Mouse (Mus musculus) adrenal gland, adult 8-10 months (tissue): Measurements from ENCODE around the gene R3hdm2. TPM values are rescaled to one million over a fixed set of nuclear protein-coding genes. Genes with fewer than 3 reads are reported as not detected.

ENCODE experiments used
- DNase-seq: peaks from one replicate; pipeline ENCODE4 v3.0.0; 2022
- total RNA-seq, 4 experiments: library from RNA; stranded (reverse); gene quantifications; 2 replicates each; pipeline ENCODE4 v1.2.4; 2022

The R3hdm2 gene
- total RNA-seq, 4 experiments from 2014 or later: 116 to 158 (median 131) TPM

DNA sequence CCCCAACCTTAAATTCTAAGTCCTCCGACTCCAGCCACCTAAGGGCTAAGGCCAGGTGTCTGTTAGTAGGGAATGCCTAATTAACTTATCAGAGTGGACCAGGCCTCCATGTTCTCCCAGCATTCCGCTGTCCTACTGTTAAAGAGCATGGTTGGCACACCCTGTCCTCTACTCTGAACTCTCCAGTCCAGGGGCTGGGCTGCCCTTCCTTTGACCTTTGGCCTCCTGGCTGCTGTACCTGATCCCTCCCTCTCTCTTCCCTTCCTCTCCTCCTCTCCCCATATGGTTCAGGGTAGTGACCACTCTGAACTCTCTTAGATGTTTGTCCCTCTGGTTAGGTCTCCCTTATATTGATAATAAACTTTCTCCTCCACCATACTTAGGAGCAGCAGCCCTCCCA, 45.7 kb downstream of the R3hdm2 start:
- DNase-seq: no peak

- no peak for DNase-seq
Observed at GRCm38 (mm10) chr10:127426670-127427069, 46.5 kb downstream of the R3hdm2 start.

DNA sequence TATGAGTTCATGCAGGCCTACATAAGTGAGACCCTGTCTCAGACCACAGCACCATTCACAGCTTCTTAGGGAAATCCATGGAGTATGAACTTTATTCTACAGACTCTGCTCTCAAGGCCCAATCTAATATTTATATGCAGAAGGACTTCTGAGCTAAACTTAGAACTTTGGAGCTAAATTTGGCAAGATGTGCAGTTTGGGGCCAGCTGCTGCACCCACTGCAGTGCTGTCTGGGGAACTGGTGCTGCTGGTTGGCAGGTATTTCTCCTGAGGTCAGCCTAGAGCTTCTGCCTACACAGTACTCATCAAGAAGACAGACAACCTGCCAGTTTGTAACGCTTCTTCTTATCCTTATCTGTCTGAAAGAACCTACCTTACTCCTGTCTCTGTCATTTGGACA, 47.0 kb downstream of the R3hdm2 start:
- DNase-seq: no peak

- no peak for DNase-seq
Observed at GRCm38 (mm10) chr10:127427987-127428386, 47.9 kb downstream of the R3hdm2 start.

DNA sequence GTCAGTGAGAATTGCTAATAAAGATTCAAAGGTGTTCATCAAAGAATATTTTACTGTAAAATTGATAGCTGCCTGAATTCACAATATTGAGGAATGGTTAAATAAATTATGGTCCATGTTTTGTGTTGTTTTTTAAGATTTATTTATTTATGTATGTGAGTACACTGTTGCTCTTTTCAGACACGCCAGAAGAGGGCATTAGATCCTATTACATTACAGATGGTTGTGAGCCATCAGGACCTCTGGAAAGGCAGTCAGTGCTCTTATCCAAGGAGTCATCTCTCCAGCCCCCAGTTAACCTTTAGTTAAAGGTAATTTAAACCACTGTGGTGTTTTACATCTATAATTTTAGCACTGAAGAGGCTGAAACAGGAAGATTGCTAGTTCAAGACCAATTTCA, 49.4 kb downstream of the R3hdm2 start:
- DNase-seq: no peak

- DNase-seq: no peak
Observed at GRCm38 (mm10) chr10:127432466-127432865, 52.3 kb downstream of the R3hdm2 start.

- DNase-seq: no peak
Observed at GRCm38 (mm10) chr10:127437354-127438113, 57.4 kb downstream of the R3hdm2 start.

- DNase-seq: no peak
Observed at GRCm38 (mm10) chr10:127453701-127454100, 73.6 kb downstream of the R3hdm2 start.

DNA sequence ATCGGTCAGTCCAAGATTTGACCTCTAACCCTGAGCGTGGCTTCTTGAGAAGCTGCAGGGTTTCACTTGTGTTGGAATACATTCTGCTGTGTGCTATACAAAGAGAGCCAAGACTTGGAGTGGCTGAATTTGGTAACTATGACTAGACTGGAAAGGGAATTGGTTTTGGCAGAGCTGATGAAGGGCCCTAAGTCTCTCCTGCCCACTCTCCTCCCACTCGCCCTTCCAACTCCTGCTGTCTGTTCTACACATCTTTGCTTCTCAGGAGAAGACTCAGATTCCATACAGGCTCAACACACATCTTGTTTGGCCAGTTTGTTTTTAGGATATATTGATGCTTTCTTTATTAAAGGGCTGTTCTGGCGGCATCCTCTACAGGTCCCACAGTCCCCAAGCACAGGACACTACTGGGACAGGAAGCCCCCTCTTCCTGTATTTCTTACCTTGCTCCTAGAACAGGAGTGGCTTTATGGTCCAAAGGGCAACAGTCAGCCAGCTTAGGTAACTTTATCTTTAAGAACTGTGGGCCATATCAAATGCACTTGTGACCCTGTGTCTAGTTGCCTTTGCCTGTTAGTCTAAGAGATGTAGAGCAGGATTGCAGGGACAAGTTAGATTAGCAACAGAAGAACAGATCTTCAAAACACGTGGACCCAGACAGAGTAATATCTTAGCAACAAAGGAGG, 82.4 kb downstream of the R3hdm2 start:
- DNase-seq: no peak

- no peak for DNase-seq
Observed at GRCm38 (mm10) chr10:127471281-127471988, 91.3 kb downstream of the R3hdm2 start.

DNA sequence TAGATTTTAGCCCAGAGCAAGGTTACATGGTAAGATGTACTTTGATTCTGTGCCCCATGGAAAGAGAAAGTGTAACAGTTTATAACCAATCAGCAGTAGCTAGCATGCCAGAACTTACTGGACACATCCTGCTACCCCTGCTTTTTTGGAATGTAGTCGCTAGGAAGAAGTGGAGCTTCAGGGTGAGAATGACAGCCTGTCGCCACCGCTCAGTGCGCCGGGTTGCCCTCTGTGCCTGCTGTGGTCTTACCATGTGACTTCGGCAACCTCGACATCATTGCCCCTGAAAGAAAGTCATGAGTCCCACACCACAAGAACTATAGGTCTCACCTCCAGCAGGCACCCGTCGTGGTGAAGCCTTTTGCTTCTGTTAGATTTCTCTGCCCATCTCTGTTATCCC, 92.6 kb downstream of the R3hdm2 start:
- DNase-seq: no peak

DNA sequence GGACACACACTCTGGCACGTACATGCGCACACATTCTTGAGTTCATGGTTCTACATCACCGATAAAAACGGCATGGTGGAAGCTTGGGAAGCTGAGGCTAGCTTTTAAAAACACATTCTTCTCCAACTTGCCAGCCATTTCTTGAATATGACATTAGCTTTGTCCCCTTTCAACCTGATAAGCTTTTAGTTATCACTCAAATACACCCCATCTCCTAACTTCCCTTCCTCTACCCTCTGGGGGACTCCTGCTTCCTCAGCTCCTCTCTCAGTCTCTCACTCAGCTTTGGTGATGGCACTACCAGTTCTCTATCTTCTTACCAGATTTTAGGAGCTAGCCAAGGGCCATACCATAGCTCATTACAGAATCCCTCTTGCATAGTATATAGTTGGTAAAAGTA, 95.0 kb downstream of the R3hdm2 start:
- no peak for DNase-seq

DNA sequence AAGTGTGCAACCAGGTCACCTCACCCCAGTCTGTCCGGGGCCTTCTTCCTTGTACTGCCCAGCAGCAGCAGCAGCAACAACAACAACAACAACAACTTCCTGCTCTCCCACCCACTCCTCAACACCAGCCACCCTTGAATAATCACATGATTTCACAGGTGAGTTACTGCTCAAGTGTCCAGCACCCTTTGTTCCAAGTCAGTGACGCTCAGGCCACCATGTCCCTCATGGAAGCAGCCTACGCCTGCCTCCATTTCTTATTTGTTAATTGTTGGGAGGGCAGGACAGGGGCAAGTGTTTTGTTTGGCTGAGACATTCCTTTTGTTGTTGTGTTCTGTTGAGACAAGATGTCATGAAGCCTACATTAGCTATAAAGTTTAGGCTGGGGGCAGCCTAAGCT, 96.4 kb downstream of the R3hdm2 start:
- DNase-seq: no peak

GRCm38 (mm10) chr10:127477301-127477700, 97.2 kb downstream of the R3hdm2 start:
- peak; percentile 62 for DNase-seq

DNA sequence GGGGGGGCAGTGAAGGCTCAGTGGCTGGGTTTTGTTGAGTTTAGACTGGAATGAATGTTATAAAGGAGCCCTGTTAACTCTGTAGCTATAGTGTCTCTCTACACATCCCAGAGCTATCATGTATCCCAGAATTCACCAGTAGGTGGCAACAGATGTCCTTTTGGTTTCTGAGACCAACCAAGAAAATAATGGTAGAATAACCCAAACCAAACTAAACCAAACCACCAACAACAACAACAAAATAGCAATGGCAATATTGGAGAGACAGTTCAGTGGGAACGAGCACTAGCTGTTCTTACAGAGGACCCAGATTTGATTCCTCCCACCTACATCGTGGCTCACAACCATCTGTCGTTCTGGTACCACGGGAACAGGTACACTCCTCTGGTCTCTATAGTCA, 99.0 kb downstream of the R3hdm2 start:
- no peak for DNase-seq

- DNase-seq: peak; percentile 67
Observed at GRCm38 (mm10) chr10:127480833-127481813, 101.0 kb downstream of the R3hdm2 start.

DNA sequence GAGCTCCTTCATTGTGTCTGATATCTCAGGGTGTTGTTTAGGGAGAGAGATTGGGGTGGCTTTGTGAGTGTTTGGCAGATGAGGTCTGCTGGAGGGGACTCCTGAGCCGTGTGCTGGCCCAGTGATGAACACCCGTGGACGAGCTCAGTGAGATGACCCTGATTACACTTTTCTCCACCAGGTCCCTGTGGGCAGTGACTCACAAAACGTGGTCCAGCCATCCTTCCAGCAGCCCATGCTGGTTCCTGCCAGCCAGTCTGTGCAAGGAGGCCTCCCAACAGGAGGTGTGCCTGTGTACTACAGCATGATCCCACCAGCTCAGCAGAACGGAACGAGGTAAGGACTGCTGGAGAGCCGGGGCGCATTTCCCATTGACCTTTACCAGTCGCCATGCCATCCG, 105.1 kb downstream of the R3hdm2 start:
- DNase-seq: no peak

- no peak for DNase-seq
Observed at GRCm38 (mm10) chr10:127488856-127489255, 108.7 kb downstream of the R3hdm2 start.

- DNase-seq: no peak
Observed at GRCm38 (mm10) chr10:127490160-127491127, 110.3 kb downstream of the R3hdm2 start.

- DNase-seq: no peak
Observed at GRCm38 (mm10) chr10:127491128-127491512, 111.0 kb downstream of the R3hdm2 start.

DNA sequence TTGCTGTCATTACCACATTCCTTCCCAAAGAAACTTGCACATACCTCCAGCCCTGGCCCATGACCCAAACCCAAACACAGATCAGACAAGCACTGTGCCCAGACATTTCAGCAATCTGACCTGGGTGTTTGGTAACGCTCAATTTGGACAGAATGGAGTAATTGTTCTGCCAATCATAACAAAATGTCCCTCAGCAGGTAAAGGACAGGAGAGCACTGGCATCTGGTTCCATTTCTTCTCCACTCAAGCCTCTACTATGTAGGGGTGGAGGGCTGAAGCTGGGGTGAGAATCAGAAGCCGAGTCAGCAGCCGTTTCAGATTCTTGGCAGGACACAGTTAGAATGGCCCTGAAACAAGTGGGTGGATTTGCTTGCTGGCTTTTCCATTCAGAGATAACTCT, 112.0 kb downstream of the R3hdm2 start:
- no peak for DNase-seq
